Mouse (Mus musculus) MEL (cell line): ENCODE results near the gene Zfp277. TPM values are rescaled to one million over a fixed set of nuclear protein-coding genes. Genes with fewer than 3 reads are reported as not detected.

Experiments
- DNase-seq: peaks from one replicate; pipeline ENCODE4 v3.0.0; 2011; ENCODE audit warnings: low read depth, low spot score
- H3K27ac ChIP-seq: 2 replicates; pipeline ENCODE4 v1.5.1; 2012; ENCODE audit warnings: low read depth, mild to moderate bottlenecking, control low read depth, low read length, moderate library complexity; ENCODE audit not compliant: control insufficient read depth
- H3K27me3 ChIP-seq, 2 experiments: fragments of 150-350 bp in 1 of 2; sonication (generic) in 1 of 2; 2 replicates each; pipeline ENCODE4 v1.6.1; 2012; ENCODE audit warnings: low read length in 2 of 2, mild to moderate bottlenecking in 2 of 2, improper control_type of control experiment in 1 of 2, moderate library complexity in 1 of 2; ENCODE audit not compliant: insufficient read depth in 2 of 2, control insufficient read depth in 1 of 2
- H3K36me3 ChIP-seq, 2 experiments: 2 replicates each; pipeline ENCODE4 v1.6.1; 2012 to 2014; ENCODE audit warnings: low read length in 2 of 2, improper control_type of control experiment in 1 of 2, inconsistent platforms in 1 of 2, mild to moderate bottlenecking in 1 of 2; ENCODE audit not compliant: insufficient read depth in 2 of 2, control insufficient read depth in 1 of 2
- H3K4me1 ChIP-seq, 2 experiments: fragments of 150-350 bp in 1 of 2; sonication (generic) in 1 of 2; 2 replicates each; pipeline ENCODE4 v1.6.1; 2012; ENCODE audit warnings: low read length in 2 of 2, improper control_type of control experiment in 1 of 2, mild to moderate bottlenecking in 1 of 2; ENCODE audit not compliant: insufficient read depth in 2 of 2, control insufficient read depth in 1 of 2
- H3K4me3 ChIP-seq, 2 experiments: fragments of 150-350 bp in 1 of 2; sonication (generic) in 1 of 2; 2 replicates each; pipeline ENCODE4 v1.5.1; 2012; ENCODE audit warnings: low read depth in 2 of 2, low read length in 2 of 2, mild to moderate bottlenecking in 2 of 2, moderate library complexity in 2 of 2, control low read depth in 1 of 2, improper control_type of control experiment in 1 of 2; ENCODE audit not compliant: control insufficient read depth in 1 of 2, insufficient read depth in 1 of 2
- H3K79me2 ChIP-seq: 2 replicates; pipeline ENCODE4 v1.6.1; 2012; ENCODE audit warnings: mild to moderate bottlenecking, low read length, moderate library complexity; ENCODE audit not compliant: control insufficient read depth, poor library complexity, insufficient read depth
- H3K9ac ChIP-seq: 2 replicates; pipeline ENCODE4 v1.6.1; 2012; ENCODE audit warnings: low read depth, mild to moderate bottlenecking, control low read depth, low read length, moderate library complexity; ENCODE audit not compliant: control insufficient read depth, poor library complexity, severe bottlenecking
- H3K9me3 ChIP-seq: fragments of 150-350 bp; sonication (generic); replicated peaks from 2 replicates; pipeline ENCODE4 v1.6.1; 2012; ENCODE audit warnings: mild to moderate bottlenecking, low read length, improper control_type of control experiment, moderate library complexity; ENCODE audit not compliant: insufficient read depth
- CTCF ChIP-seq, 3 experiments: IDR thresholded peaks in 2 of 3; conservative IDR thresholded peaks in 1 of 3; 2 replicates each; pipeline ENCODE4 v1.5.1; 2011 to 2012; ENCODE audit warnings: low read length in 3 of 3, low read depth in 2 of 3, mild to moderate bottlenecking in 2 of 3, improper control_type of control experiment in 1 of 3, inconsistent platforms in 1 of 3, mixed read lengths in 1 of 3, moderate library complexity in 1 of 3; ENCODE audit not compliant: control insufficient read depth in 1 of 3, insufficient read depth in 1 of 3, poor library complexity in 1 of 3, severe bottlenecking in 1 of 3
- E2F4 ChIP-seq: IDR thresholded peaks from 2 replicates; pipeline ENCODE4 v1.6.1; 2011; ENCODE audit warnings: low read depth, low read length, improper control_type of control experiment, borderline replicate concordance
- EP300 ChIP-seq, 2 experiments: IDR thresholded peaks; 2 replicates each; pipeline ENCODE4 v1.6.1; 2011; ENCODE audit warnings: improper control_type of control experiment in 2 of 2, low read length in 2 of 2, low read depth in 1 of 2, mild to moderate bottlenecking in 1 of 2
- ETS1 ChIP-seq: IDR thresholded peaks from 2 replicates; pipeline ENCODE4 v1.6.1; 2012; ENCODE audit warnings: low read depth, mild to moderate bottlenecking, inconsistent platforms, low read length, improper control_type of control experiment, moderate library complexity
- KAT2A ChIP-seq: conservative IDR thresholded peaks from 2 replicates; pipeline ENCODE4 v1.6.1; 2012; ENCODE audit warnings: low read depth, low read length, improper control_type of control experiment, inconsistent platforms
- MAFK ChIP-seq: IDR thresholded peaks from 2 replicates; pipeline ENCODE4 v1.6.1; 2011; ENCODE audit warnings: low read depth, mild to moderate bottlenecking, low read length, improper control_type of control experiment, borderline replicate concordance
- MAZ ChIP-seq: IDR thresholded peaks from 2 replicates; pipeline ENCODE4 v1.6.1; 2012; ENCODE audit warnings: low read depth, mild to moderate bottlenecking, inconsistent platforms, low read length, improper control_type of control experiment
- MXI1 ChIP-seq: IDR thresholded peaks from 2 replicates; pipeline ENCODE4 v1.6.1; 2011; ENCODE audit warnings: mild to moderate bottlenecking, low read depth, low read length, improper control_type of control experiment
- MYB ChIP-seq: IDR thresholded peaks from 2 replicates; pipeline ENCODE4 v1.6.1; 2011; ENCODE audit warnings: mild to moderate bottlenecking, low read depth, low read length, improper control_type of control experiment
- POLR2A ChIP-seq, 2 experiments: IDR thresholded peaks; 2 replicates each; pipeline ENCODE4 v1.6.1; 2011 to 2012; ENCODE audit warnings: low read length in 2 of 2, mild to moderate bottlenecking in 2 of 2, control low read depth in 1 of 2, improper control_type of control experiment in 1 of 2, low read depth in 1 of 2, moderate library complexity in 1 of 2; ENCODE audit not compliant: control insufficient read depth in 1 of 2, insufficient read depth in 1 of 2, poor library complexity in 1 of 2
- POLR2AphosphoS2 ChIP-seq: IDR thresholded peaks from 2 replicates; pipeline ENCODE4 v1.6.1; 2011; ENCODE audit warnings: low read length, improper control_type of control experiment
- POLR2AphosphoS5 ChIP-seq: IDR thresholded peaks from 2 replicates; pipeline ENCODE4 v1.6.1; 2012; ENCODE audit warnings: low read depth, borderline replicate concordance, mild to moderate bottlenecking, inconsistent platforms, low read length, moderate library complexity, mixed read lengths
- RCOR1 ChIP-seq: IDR thresholded peaks from 2 replicates; pipeline ENCODE4 v1.6.1; 2012; ENCODE audit warnings: low read depth, mild to moderate bottlenecking, inconsistent platforms, low read length, improper control_type of control experiment
- SMC3 ChIP-seq: IDR thresholded peaks from 2 replicates; pipeline ENCODE4 v1.6.1; 2011; ENCODE audit warnings: low read depth, low read length, improper control_type of control experiment
- TBP ChIP-seq: IDR thresholded peaks from 2 replicates; pipeline ENCODE4 v1.8.0; 2011; ENCODE audit warnings: low read depth, low read length, improper control_type of control experiment
- TCF12 ChIP-seq: IDR thresholded peaks from 2 replicates; pipeline ENCODE4 v1.6.1; 2014; ENCODE audit warnings: low read depth, mild to moderate bottlenecking, inconsistent platforms, low read length, improper control_type of control experiment, moderate library complexity
- USF1 ChIP-seq: IDR thresholded peaks from 2 replicates; pipeline ENCODE4 v1.6.1; 2014; ENCODE audit warnings: low read depth, mild to moderate bottlenecking, inconsistent platforms, low read length, improper control_type of control experiment, moderate library complexity
- ZKSCAN1 ChIP-seq: IDR thresholded peaks from 2 replicates; pipeline ENCODE4 v1.6.1; 2012; ENCODE audit warnings: low read depth, mild to moderate bottlenecking, inconsistent platforms, low read length, improper control_type of control experiment, moderate library complexity
- ZMIZ1 ChIP-seq: IDR thresholded peaks from 2 replicates; pipeline ENCODE4 v1.6.1; 2012; ENCODE audit warnings: low read depth, mild to moderate bottlenecking, inconsistent platforms, low read length, improper control_type of control experiment, moderate library complexity
- ZNF384 ChIP-seq: IDR thresholded peaks from 2 replicates; pipeline ENCODE4 v1.6.1; 2012; ENCODE audit warnings: low read depth, mild to moderate bottlenecking, inconsistent platforms, low read length, improper control_type of control experiment
- polyA plus RNA-seq, 2 experiments: library from polyadenylated mRNA; stranded (reverse) in 1 of 2; unstranded in 1 of 2; fragments of >175 nt in 1 of 2; fragments of >200 nt in 1 of 2; gene quantifications; 2 replicates each; pipeline versions ENCODE4 v1.2.1 to v1.2.4; 2012; ENCODE audit warnings: low replicate concordance in 2 of 2, low read depth in 1 of 2; ENCODE audit not compliant: insufficient read length in 2 of 2, insufficient read depth in 1 of 2, missing spikeins in 1 of 2
- total RNA-seq: library from RNA; depleted of rRNA; stranded (reverse); fragments of 300-350 nt; gene quantifications from 2 replicates; pipeline ENCODE4 v1.2.3, GENCODE M21; 2012

Zfp277 gene
- total and polyA plus RNA-seq, 3 experiments: 1.1 to 1.9 TPM; not detected in 1

DNA sequence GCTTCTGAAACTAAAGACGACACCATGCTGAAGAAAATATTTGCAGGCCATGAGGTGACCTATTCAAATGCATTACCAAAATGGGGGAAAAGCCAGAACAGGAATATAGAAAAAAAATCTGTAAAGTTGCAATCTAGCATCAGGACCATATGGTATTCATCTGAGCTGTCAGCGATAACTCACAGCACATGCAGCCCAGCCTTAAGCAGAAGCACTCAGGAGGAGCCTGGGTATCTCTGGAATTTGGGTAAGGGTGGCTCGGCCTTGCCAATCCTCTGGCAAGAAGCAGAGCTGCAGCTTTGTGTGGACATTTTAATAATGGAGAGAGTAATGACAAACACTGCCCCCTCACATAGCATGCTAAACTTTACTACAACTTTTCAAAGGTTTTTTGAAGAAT is 15.7 kb downstream of the Zfp277 start:
- no peak for TF ChIP-seq TBP
- Histone ChIP-seq H3K27me3 (no peaks in the 10 kb centered on the region), H3K9me3 (no peaks in the 10 kb centered on the region), H3K79me2 (no peaks in the 10 kb centered on the region), H3K9ac (no peak overlapping the region), H3K27ac (no peak overlapping the region), H3K4me1 (no peaks in the 10 kb centered on the region), H3K36me3 (0 out of 4 replicates have a peak, but pooled peaks cover 0 to 3% of the 10 kb centered on the region in 2 experiments), H3K4me3 (no peak overlapping the region)
- no peak for DNase-seq

DNA sequence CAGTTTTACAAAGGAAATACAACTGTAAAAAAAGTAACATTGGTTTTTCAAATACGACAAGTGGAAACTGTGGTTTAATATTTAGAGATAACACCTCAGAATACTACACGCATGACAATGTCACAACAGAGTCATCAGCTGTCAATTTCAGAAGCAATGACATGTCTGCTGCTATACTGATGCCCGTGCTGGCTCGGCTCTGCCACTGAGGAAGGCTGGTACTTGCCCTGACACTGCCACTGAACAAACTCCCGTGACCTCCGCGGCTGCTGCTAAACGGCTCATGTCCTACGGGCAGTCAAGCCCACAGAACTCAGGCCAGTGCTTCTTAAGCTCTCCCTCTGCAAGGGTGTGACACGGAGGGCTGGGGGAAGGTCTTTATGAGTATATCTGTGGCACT is 18.1 kb downstream of the Zfp277 start:
- Histone ChIP-seq H3K27ac (no peak overlapping the region), H3K36me3 (no peaks in the 10 kb centered on the region), H3K9me3 (no peaks in the 10 kb centered on the region), H3K9ac (no peak overlapping the region), H3K79me2 (no peaks in the 10 kb centered on the region), H3K27me3 (no peaks in the 10 kb centered on the region), H3K4me3 (no peak overlapping the region), H3K4me1 (no peaks in the 10 kb centered on the region)
- TF ChIP-seq POLR2AphosphoS5 (no peak), KAT2A (no peak), MXI1 (no peak), POLR2AphosphoS2 (no peak), ZKSCAN1 (no peak), E2F4 (no peak), MYB (no peak), USF1 (no peak), ETS1 (no peak), ZMIZ1 (no peak), MAFK (no peak)
- no peak for DNase-seq

DNA sequence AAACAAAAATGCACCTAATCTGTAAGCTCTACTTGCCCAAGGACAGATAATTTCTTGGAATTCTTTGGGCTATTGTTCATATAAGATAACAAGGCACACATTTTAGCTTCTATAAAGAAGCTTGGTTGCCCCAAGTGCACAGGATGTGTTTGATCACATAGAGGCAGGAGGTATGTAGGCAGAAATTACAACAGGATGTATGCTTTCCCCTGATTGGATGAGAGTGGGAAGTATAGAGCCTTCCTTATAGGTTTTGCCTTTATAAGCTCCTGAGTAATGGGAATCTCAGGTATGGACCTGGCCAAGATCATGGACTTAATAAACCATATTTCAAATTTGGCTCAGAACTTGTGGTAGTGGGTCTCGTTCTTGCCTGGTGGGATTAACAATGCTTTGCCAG is 20.7 kb downstream of the Zfp277 start:
- no peak for DNase-seq
- Histone ChIP-seq H3K27ac (no peak overlapping the region), H3K36me3 (peaks cover 0 to 2% of the 10 kb centered on the region in 2 experiments; a peak in 1 of 4 replicates)
- no peak for TF ChIP-seq ZNF384
- no peak for TF ChIP-seq TCF12
- TF ChIP-seq MAZ: no peak
- TF ChIP-seq E2F4: no peak
- no peak for TF ChIP-seq RCOR1
- no peak for TF ChIP-seq EP300 (IDR thresholded peaks at IDR 0.05; ENCODE audit: low read depth in 1 of 2, low read length in 2 of 2)
- TF ChIP-seq KAT2A: no peak
- TF ChIP-seq ETS1: no peak
- no peak for TF ChIP-seq CTCF (IDR thresholded peaks at IDR 0.05 in 2 of 3, conservative IDR thresholded peaks at IDR 0.05 in 1 of 3; ENCODE audit: control insufficient read depth in 1 of 3, insufficient read depth in 1 of 3, low read depth in 2 of 3, low read length in 3 of 3, poor library complexity in 1 of 3, severe bottlenecking in 1 of 3)
- no peak for TF ChIP-seq POLR2A (IDR thresholded peaks at IDR 0.05; ENCODE audit: control insufficient read depth in 1 of 2, insufficient read depth in 1 of 2, low read depth in 1 of 2, low read length in 2 of 2, poor library complexity in 1 of 2)
- TF ChIP-seq SMC3: no peak
- TF ChIP-seq ZMIZ1: no peak
- no peak for TF ChIP-seq POLR2AphosphoS2
- TF ChIP-seq, all 39 proteins: peak for 0
- no peaks in the 10 kb centered on the region for H3K9me3 ChIP-seq
- H3K9ac ChIP-seq: no peak overlapping the region
- no peak overlapping the region for H3K4me3 ChIP-seq
- H3K4me1 ChIP-seq: no peaks in the 10 kb centered on the region
- H3K27me3 ChIP-seq: no peaks in the 10 kb centered on the region
- no peaks in the 10 kb centered on the region for H3K79me2 ChIP-seq
